Mouse (Mus musculus): ENCODE results near the gene Ube2cbp. TPM values are rescaled to one million over a fixed set of nuclear protein-coding genes. Genes with fewer than 3 reads are reported as not detected.

The Ube2cbp gene
- polyA plus RNA-seq, 1 experiment from 2014 or later, result 6.0 TPM

Other genes with a start within 250 kb of the Ube2cbp start
- 24.4 and 29.4 TPM in 2 replicates for gene Dop1a, start 2.2 kb upstream of the Ube2cbp start, polyA plus RNA-seq (2015; fragmentation: Nextera tagmentation; extraction: Ambion mirVana)
- 39.7 and 43.3 TPM in 2 replicates for gene Pgm3, start 106.9 kb upstream of the Ube2cbp start, polyA plus RNA-seq (2015; fragmentation: Nextera tagmentation; extraction: Ambion mirVana)
- 5.0 and 6.2 TPM in 2 replicates for gene Rwdd2a, start 107.0 kb upstream of the Ube2cbp start, polyA plus RNA-seq (2015; fragmentation: Nextera tagmentation; extraction: Ambion mirVana)
- 8.1 and 9.5 TPM in 2 replicates for gene Me1, start 231.0 kb upstream of the Ube2cbp start, polyA plus RNA-seq (2015; fragmentation: Nextera tagmentation; extraction: Ambion mirVana)